Mouse (Mus musculus) layer of hippocampus, adult 8-10 months (tissue): ENCODE results near the gene Ap3b2. TPM values are rescaled to one million over a fixed set of nuclear protein-coding genes. Genes with fewer than 3 reads are reported as not detected.

Source experiments
- DNase-seq, 2 experiments: peaks; one replicate each; pipeline ENCODE4 v3.0.0; 2022; ENCODE audit warnings: low spot score in 2 of 2
- total RNA-seq, 4 experiments: library from RNA; stranded (reverse); gene quantifications; 2 replicates each; pipeline ENCODE4 v1.2.4; 2022

Ap3b2 gene
- 100 to 1,000 TPM; 161 to 182 (median 173) TPM for total RNA-seq

DNA sequence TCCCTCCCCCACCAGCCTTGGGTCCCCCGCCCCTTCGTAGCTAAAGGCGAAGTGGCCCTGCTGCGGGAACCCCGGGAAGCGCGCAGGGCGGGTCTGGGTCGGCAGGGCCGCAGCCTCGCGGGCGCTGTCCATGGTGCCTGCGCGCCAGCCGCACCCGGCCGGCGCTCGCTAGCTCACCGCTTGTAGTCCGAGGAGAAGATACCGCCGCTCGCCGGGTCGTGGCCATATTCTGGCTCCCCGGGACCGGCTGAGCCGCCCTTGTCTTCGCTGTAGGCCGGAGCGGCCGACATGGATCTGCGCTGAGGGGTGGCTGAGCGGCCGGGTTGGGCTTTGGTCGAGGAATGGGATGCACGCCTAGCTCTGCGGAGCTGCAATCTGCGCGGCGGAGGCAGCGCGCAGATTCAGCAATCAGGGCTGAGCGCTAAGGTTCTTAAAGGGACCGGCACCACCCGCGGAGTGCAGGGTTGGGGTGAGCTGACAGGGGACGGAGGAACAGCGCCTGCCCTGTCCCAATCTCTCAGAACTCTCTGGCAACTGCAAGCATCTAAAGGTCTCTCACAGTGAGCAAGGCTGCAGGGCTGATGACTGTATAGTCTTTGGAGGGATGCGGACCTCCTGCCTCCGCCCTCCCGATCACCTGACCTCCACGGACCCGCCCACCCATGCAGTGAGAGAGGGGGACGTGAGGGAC, at the start of gene Ap3b2:
TSS of gene Ap3b2 (minus strand) at position 595 of the 691 bp plus-strand sequence.
- peak; percentile 66 to 77 for DNase-seq

- no peak for DNase-seq
Measured at GRCm38 (mm10) chr7:81542934-81543333, 49.2 kb upstream of the Ap3b2 start.

- peak; percentile 78 to 84 for DNase-seq
Measured at GRCm38 (mm10) chr7:81541924-81542524, 48.3 kb upstream of the Ap3b2 start.

- DNase-seq = peak; percentile 31 to 33
Measured at GRCm38 (mm10) chr7:81540999-81541398, 47.3 kb upstream of the Ap3b2 start.

DNA sequence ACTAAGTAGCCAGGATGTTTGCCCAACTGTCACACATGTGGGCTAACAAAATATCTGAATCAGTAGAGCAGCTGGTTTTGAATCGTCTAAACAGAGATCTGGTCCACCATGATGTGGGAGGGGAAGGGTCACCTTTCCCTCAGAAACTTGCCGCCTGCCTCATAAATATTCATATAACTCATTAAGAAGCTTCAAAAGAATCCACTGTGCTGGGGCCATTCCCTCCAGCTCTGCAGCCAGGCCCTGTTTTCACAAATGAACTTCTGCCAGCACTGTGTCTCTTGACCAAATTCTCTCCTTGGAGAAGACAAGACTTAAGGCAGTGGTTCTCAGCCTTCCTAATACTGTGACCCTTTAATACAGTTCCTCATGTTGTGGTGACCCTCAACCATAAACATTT, 45.8 kb upstream of the Ap3b2 start:
- peak; percentile 33 to 40 for DNase-seq

DNA sequence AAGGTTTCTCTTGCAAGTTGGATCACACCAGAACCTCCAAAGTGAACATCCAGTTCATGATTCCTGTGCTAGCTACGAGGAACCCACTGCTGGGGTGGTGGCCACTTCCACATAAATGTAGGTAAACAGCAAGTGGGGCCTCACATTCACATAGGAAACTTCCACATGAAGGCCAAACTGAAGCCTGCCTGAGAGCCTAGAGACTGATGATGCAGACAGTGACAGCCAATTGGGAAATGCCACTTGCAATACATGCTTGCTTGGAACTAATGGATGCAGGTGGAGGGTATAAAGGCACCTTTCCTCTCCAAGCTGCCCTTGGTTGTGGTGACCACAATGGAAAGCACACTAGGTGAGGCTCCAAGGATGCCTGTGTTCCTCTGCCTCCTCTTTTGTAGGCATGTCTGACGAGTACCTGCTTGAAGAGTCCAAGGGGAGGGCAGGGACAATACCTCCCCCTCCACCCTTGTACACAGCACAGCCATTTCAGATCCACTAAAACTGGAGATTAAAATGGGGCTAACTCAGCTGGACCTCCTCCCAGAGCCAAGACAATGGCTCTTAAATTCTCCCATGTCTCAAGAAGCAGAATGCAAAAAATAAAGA, 44.4 kb upstream of the Ap3b2 start:
- DNase-seq = peak in 1 of 2 experiments; percentile 53

- no peak for DNase-seq
Measured at GRCm38 (mm10) chr7:81536478-81536877, 42.8 kb upstream of the Ap3b2 start.

DNA sequence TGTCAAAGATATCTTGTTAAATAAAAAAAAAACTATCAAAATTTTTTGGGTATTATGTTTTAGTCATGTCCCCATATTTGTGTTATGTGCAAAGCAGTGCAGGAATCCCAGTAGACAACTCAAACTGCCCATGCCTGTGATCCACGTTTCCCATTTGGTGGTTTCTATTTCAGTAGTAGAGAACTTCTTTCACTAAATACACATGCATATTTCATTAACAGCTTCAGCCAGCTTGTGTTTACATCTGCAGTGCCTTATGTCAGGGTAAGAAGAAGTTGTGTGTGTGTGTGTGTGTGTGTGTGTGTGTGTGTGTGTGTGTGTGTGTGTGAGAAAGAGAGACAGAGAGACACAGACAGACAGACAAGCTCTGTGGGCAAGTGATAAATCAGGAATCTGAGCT, 37.7 kb upstream of the Ap3b2 start:
- no peak for DNase-seq

- DNase-seq = no peak
Measured at GRCm38 (mm10) chr7:81528918-81529317, 35.2 kb upstream of the Ap3b2 start.

GRCm38 (mm10) chr7:81523663-81524017, 29.9 kb upstream of the Ap3b2 start:
- DNase-seq = no peak

DNA sequence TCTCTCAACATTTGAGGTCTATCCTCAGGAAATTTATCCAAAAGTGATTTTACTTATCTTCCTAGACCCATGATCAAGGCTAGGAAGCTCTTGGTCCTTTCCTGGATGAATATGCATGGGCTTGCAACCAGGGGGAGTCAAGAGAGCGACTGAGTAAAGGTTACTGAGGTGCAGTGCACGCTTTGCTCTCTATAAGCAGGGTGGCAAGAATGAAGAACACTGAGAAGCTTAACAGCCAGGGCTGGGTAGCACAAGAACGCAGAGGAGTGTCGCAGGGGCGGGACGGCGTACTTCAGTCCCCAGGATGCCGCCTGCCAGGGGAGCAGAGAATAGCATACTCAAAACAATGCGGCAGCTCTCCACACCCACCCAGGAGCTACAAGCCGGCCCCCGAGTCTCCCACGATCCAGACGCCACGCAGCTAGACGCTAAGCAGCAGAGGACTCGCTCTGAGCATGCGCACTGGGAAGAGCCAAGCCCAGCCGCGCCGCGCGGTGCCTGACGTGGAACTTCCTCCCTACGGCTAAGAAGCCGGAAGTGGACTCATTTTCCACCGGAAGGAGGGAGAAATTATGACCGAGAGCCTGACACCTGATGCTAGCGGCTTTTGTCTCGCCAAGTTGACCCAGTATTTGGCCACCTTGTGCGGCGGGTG, 29.4 kb upstream of the Ap3b2 start:
- peak; percentile 89 to 91 for DNase-seq

GRCm38 (mm10) chr7:81516154-81517030, 22.7 kb upstream of the Ap3b2 start:
- no peak for DNase-seq

- DNase-seq = no peak
Measured at GRCm38 (mm10) chr7:81514906-81515590, 21.3 kb upstream of the Ap3b2 start.

DNA sequence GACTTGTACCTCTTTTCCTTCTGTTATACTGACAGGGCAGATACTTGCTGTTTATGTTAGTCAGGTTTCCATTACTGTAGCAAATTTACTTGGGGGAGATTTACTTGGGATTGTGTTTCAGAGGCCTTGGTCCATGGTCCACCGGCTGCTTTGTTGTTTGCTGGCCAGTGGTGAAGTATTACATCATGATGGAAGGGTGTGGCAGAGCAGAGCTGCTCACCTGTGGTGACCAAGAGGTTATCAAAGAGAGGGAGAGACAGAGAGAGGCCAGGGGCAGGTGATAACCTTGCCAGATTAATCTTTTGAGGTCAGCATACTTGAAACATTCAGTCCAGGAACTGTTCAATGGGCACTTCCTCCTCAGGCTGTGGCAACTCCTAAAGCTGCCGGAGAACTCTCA, 7.3 kb upstream of the Ap3b2 start:
- no peak for DNase-seq

DNA sequence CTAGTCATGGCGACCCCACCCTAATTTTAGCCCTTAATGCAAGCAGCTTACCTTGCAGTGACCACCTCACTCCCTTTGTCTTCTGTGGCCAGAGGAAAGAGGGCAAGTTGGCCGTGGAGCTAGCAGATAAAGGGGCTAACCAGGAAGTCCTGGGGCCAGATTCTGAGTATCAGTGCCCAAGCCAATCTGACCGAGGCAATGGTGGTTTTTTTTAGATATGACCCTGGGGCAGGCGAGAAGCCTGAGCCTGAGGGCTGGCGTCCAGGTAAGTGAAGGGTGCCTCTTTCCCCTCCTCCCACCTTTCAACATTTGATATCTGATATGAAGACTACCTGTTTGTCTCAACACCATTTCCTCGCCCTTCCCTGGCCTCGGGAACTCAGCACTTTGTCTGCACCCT, 4.5 kb upstream of the Ap3b2 start, which contains the start of gene BC048679:
TSS of gene BC048679 (minus strand) at position 101 of the 400 bp plus-strand sequence.
- DNase-seq = no peak

DNA sequence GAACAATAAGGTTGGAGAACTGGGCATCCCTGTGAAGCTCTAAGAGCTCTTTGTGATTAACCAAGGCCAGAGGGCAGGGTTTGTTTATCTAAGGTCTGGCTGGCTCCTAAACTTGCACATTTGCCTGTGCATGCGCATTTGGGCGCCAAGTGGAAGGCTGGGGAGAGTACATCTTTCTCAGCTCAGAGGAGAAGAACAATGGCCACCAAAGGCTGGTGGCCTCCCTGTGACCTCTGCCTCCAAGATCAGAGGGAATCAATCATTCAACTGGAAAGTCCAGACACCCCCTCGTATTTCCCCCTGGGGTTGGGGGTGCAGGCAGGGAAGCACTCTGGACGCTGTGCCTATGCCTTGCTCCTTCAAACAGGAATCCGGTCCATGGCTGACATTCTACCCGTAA, 3.4 kb upstream of the Ap3b2 start:
- no peak for DNase-seq

DNA sequence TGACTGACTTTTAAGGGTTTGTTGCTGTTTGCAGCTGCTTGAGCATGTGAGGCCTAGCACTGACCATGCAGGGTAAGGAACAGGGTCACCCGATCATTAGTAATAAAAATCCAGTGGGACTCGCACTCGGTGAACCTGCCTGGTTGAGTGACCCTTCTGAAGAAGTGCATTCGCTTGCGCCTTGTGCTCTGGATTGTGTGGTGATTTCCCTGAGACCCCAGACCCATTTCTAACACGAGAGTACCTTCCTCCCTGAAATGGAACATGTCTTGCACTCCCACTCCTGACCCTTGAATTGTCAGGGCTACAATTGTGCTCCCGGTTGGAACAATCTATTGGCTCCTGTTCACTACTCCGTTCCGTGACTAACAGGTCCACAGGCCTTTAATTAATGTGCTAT, 1.1 kb downstream of the Ap3b2 start:
- DNase-seq = no peak

- no peak for DNase-seq
Measured at GRCm38 (mm10) chr7:81489649-81490048, 4.1 kb downstream of the Ap3b2 start.

- no peak for DNase-seq
Measured at GRCm38 (mm10) chr7:81480800-81481199, 12.9 kb downstream of the Ap3b2 start.

DNA sequence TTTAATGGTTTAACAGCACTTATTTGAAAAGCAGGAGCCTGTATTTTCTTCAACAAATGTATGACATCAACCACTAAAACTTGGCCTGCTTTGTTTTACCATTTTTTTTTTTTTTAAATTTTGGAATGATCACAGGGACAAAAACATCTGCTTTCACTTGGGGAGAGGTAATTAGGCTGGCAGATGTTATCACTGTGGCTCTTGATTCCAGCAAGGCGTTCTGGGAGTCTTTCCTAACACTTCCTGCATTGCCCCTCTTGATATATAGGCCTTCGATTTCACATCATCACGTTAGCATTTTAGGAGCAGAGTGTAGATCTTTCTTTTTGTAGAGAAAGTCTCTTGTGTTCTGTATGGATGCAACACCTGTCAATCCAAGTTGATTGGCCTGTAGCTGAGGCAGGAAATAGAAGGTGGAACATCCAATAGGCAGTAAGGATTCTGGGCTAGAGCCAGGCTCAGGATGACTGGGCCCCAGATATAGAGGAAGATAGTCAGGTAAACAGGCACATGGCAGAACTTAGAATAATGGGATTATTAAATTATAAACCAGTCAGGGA, 14.1 kb downstream of the Ap3b2 start:
- DNase-seq = no peak
